Mouse (Mus musculus) kidney, embryonic 16.5 days (tissue): ENCODE results near the gene Ankrd54. TPM values are rescaled to one million over a fixed set of nuclear protein-coding genes. Genes with fewer than 3 reads are reported as not detected.

ENCODE experiments used
- ATAC-seq: fragments of 200-750 bp; cut with Nextera tagmentation; 2 replicates; pipeline ENCODE4 v1.8.0; 2017; ENCODE audit warnings: moderate TSS enrichment; ENCODE audit not compliant: low FRiP score, low TSS enrichment
- H3K27ac ChIP-seq: fragments of 300-500 bp; sonication (generic); 2 replicates; pipeline ENCODE4 v1.5.1; 2014; ENCODE audit warnings: low read length
- H3K27me3 ChIP-seq: fragments of 300-500 bp; sonication (generic); 2 replicates; pipeline ENCODE4 v1.6.1; 2014; ENCODE audit warnings: low read length, control low read depth, mixed read lengths; ENCODE audit not compliant: insufficient read depth
- H3K36me3 ChIP-seq: fragments of 300-500 bp; sonication (generic); 2 replicates; pipeline ENCODE4 v1.6.1; 2014; ENCODE audit warnings: low read length, control low read depth, mixed read lengths; ENCODE audit not compliant: insufficient read depth
- H3K4me1 ChIP-seq: fragments of 300-500 bp; sonication (generic); 2 replicates; pipeline ENCODE4 v1.6.1; 2014; ENCODE audit warnings: low read length, control low read depth, mixed read lengths; ENCODE audit not compliant: insufficient read depth
- H3K4me2 ChIP-seq: fragments of 300-500 bp; sonication (generic); replicated peaks from 2 replicates; pipeline ENCODE4 v1.6.1; 2014; ENCODE audit warnings: low read depth, low read length
- H3K4me3 ChIP-seq: fragments of 300-500 bp; sonication (generic); 2 replicates; pipeline ENCODE4 v1.5.1; 2014; ENCODE audit warnings: mild to moderate bottlenecking, low read length
- H3K9ac ChIP-seq: fragments of 300-500 bp; sonication (generic); replicated peaks from 2 replicates; pipeline ENCODE4 v1.6.1; 2014; ENCODE audit warnings: low read length
- H3K9me3 ChIP-seq: fragments of 300-500 bp; sonication (generic); 2 replicates; pipeline ENCODE4 v1.6.1; 2016; ENCODE audit warnings: low read length, control low read depth
- WGBS: fragments of 180-500 bp; shearing (Covaris S2); extraction: QIAGEN DNeasy Blood & Tissue Kit; methylation state at CpG from one replicate; pipeline ENCODE4 v1.1.7; 2014; 5-methylcytosine and 5-hydroxymethylcytosine counted together
- polyA plus RNA-seq: library from polyadenylated mRNA; unstranded; fragments of >200 nt; fragmentation: Nextera tagmentation; extraction: Ambion mirVana; gene quantifications from 2 replicates; pipeline ENCODE4 v1.2.1, GENCODE M21; 2015

Ankrd54 gene
- polyA plus RNA-seq, 1 experiment from 2014 or later: 52.5 TPM

- Histone ChIP-seq H3K9me3 (no peaks in the 10 kb centered on the region), H3K4me2 (no peak overlapping the region), H3K4me3 (no peak overlapping the region), H3K36me3 (no peaks in the 10 kb centered on the region), H3K9ac (no peak overlapping the region), H3K27me3 (no peaks in the 10 kb centered on the region), H3K4me1 (peaks cover 14% of the 10 kb centered on the region), H3K27ac (no peak overlapping the region)
- WGBS: 30% methylated on average over 2 of the region's 2 CpGs
- no peak for ATAC-seq
These were observed 3.6 kb upstream of the Ankrd54 start for GRCm38 (mm10) chr15:79066276-79066675.

GRCm38 (mm10) chr15:79065086-79065770 is 2.5 kb upstream of the Ankrd54 start:
- H3K27me3 ChIP-seq: no peaks in the 10 kb centered on the region
- H3K9ac ChIP-seq: peak overlapping the region; percentile 27; the same call in 1 of the 2 replicates
- no peaks in the 10 kb centered on the region for H3K9me3 ChIP-seq
- H3K4me2 ChIP-seq: no peak overlapping the region
- peaks cover 8% of the 10 kb centered on the region; the same call in 1 of the 2 replicates for H3K36me3 ChIP-seq
- H3K4me1 ChIP-seq: peaks cover 16% of the 10 kb centered on the region
- 30% methylated on average over 8 of the region's 8 CpGs for WGBS
- no peak for ATAC-seq
- no peak overlapping the region for H3K4me3 ChIP-seq
- peak overlapping the region; percentile 79 for H3K27ac ChIP-seq

GRCm38 (mm10) chr15:79063160-79063740 is 557 bp upstream of the Ankrd54 start:
- peak overlapping the region; percentile 42 for H3K4me3 ChIP-seq
- 7% methylated on average over 14 of the region's 14 CpGs for WGBS
- H3K4me1 ChIP-seq: peaks cover 16% of the 10 kb centered on the region
- no peaks in the 10 kb centered on the region for H3K9me3 ChIP-seq
- no peak for ATAC-seq
- H3K27me3 ChIP-seq: no peaks in the 10 kb centered on the region
- H3K4me2 ChIP-seq: peak overlapping the region; percentile 67
- peaks cover 27% of the 10 kb centered on the region for H3K36me3 ChIP-seq
- H3K9ac ChIP-seq: peak overlapping the region; percentile 61
- H3K27ac ChIP-seq: peak overlapping the region; percentile 71

- Histone ChIP-seq H3K36me3 (peaks cover 47% of the 10 kb centered on the region), H3K9me3 (no peaks in the 10 kb centered on the region)
These were observed 1.7 kb downstream of the Ankrd54 start for GRCm38 (mm10) chr15:79060887-79061565.

GRCm38 (mm10) chr15:79057850-79058249 is 4.8 kb downstream of the Ankrd54 start:
- Histone ChIP-seq H3K4me1 (peaks cover 11% of the 10 kb centered on the region), H3K27me3 (no peaks in the 10 kb centered on the region), H3K4me3 (no peak overlapping the region), H3K9me3 (no peaks in the 10 kb centered on the region), H3K36me3 (peaks cover 78% of the 10 kb centered on the region), H3K4me2 (no peak overlapping the region), H3K9ac (no peak overlapping the region), H3K27ac (no peak overlapping the region)
- WGBS: 97% methylated on average over 6 of the region's 6 CpGs
- no peak for ATAC-seq

More at GRCm38 (mm10) chr15:79060887-79061565, 1.7 kb downstream of the Ankrd54 start:
- no peak overlapping the region for H3K27ac ChIP-seq
- no peak overlapping the region for H3K4me2 ChIP-seq
- no peak for ATAC-seq
- H3K27me3 ChIP-seq: no peaks in the 10 kb centered on the region
- 81% methylated on average over 14 of the region's 14 CpGs for WGBS
- peaks cover 16% of the 10 kb centered on the region for H3K4me1 ChIP-seq
- H3K4me3 ChIP-seq: no peak overlapping the region
- H3K9ac ChIP-seq: no peak overlapping the region

- no peak overlapping the region for H3K27ac ChIP-seq
- H3K36me3 ChIP-seq: peaks cover 78% of the 10 kb centered on the region
- ATAC-seq: no peak
- no peak overlapping the region for H3K9ac ChIP-seq
- no peaks in the 10 kb centered on the region for H3K9me3 ChIP-seq
- no peak overlapping the region for H3K4me2 ChIP-seq
- H3K27me3 ChIP-seq: no peaks in the 10 kb centered on the region
- H3K4me1 ChIP-seq: peaks cover 9% of the 10 kb centered on the region
- WGBS: 86% methylated on average over 7 of the region's 7 CpGs
- no peak overlapping the region for H3K4me3 ChIP-seq
These were observed 6.1 kb downstream of the Ankrd54 start for GRCm38 (mm10) chr15:79056601-79057000.

- WGBS: 86% methylated on average over 2 of the region's 2 CpGs
- Histone ChIP-seq H3K4me3 (no peak overlapping the region), H3K27me3 (no peaks in the 10 kb centered on the region), H3K27ac (peak overlapping the region; percentile 92), H3K36me3 (peaks cover 42% of the 10 kb centered on the region), H3K9ac (no peak overlapping the region), H3K4me2 (no peak overlapping the region), H3K4me1 (peaks cover 12% of the 10 kb centered on the region), H3K9me3 (no peaks in the 10 kb centered on the region)
- ATAC-seq: no peak
These were observed 10.3 kb downstream of the Ankrd54 start for GRCm38 (mm10) chr15:79052366-79052765.

GRCm38 (mm10) chr15:79051461-79052360 is 11.0 kb downstream of the Ankrd54 start:
- Histone ChIP-seq H3K9ac (0 out of 2 replicates have a peak overlapping the region, but pooled peaks have one; percentile 45), H3K36me3 (peaks cover 38% of the 10 kb centered on the region), H3K27ac (peak overlapping the region; percentile 92), H3K4me2 (no peak overlapping the region; the same call in 1 of the 2 replicates), H3K27me3 (no peaks in the 10 kb centered on the region), H3K4me3 (no peak overlapping the region), H3K9me3 (no peaks in the 10 kb centered on the region), H3K4me1 (peaks cover 12% of the 10 kb centered on the region)
- peak; percentile 83 for ATAC-seq
- WGBS: 62% methylated on average over 13 of the region's 13 CpGs

- peaks cover 12% of the 10 kb centered on the region for H3K4me1 ChIP-seq
- ATAC-seq: no peak; the same call in 1 of the 2 replicates
- peak overlapping the region; percentile 92 for H3K27ac ChIP-seq
- 67% methylated on average over 2 of the region's 2 CpGs for WGBS
- no peak overlapping the region; the same call in 1 of the 2 replicates for H3K4me2 ChIP-seq
- no peaks in the 10 kb centered on the region for H3K9me3 ChIP-seq
- peaks cover 30% of the 10 kb centered on the region for H3K36me3 ChIP-seq
- H3K27me3 ChIP-seq: no peaks in the 10 kb centered on the region
- 0 out of 2 replicates have a peak overlapping the region, but pooled peaks have one; percentile 45 for H3K9ac ChIP-seq
- no peak overlapping the region for H3K4me3 ChIP-seq
These were observed 11.7 kb downstream of the Ankrd54 start for GRCm38 (mm10) chr15:79050964-79051363.
